Mouse (Mus musculus) left cerebral cortex, postnatal 25 days (tissue): ENCODE measurements at regions not wholly inside any gene's neighbourhood (a gene's known extent, or its start where the extent isn't known, plus 50 kb on each side); places are given as distances from the start of the nearest gene placed in this dataset.
A peak's percentile ranks its signal among the peaks of the same experiment; 100 is the strongest.

Experiments used
- DNase-seq, 2 experiments: peaks; one replicate each; pipeline ENCODE4 v3.0.0; 2022; ENCODE audit warnings: low spot score in 2 of 2, mixed read lengths in 1 of 2
- intact Hi-C: fragments of 180-260 bp; cut with DNase I; formaldehyde crosslinking; loops from one replicate; pipeline ENCODE4 v1.15.1; 2025

DNA sequence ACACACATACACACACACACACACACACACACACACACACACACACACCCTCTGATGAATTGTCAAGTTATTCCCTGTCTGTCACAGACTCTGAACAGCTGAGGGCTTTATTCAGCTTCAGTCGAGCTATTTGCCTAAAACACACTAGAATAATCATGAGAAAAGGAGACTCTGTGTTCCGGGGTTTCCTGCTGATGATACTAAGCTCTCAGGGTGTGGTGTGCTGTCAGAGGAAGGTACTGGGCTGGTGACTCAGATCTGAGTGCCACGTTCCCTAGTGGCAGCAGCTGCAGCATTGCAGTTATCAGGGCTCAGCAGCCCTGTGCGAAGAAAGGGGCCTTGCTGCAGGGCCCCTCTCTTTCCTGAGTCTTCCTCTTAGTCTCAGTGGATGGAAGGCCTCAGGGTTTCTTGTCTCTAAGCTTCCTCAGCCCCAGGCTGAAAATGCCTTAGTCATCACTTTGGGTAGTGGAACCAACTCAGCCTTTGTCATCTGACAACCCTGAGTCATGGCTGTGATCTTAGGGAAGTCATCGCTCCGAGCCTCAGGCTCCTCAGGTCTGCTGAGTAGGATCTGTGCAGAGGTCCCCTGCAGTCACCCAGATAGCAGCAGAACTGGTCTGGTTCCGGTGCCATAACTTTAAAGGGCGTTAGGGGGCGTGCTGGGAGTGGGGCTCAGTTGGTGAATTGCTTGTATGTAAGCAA lies 106.8 kb upstream of the Lrfn2 start:
- DNase-seq = peak in 1 of 2 experiments; percentile 42
- intact Hi-C loops = no loop called here

GRCm38 (mm10) chr17:48838297-48838979 lies 93.7 kb upstream of the Lrfn2 start:
- intact Hi-C loops = no loop called here
- DNase-seq = no peak

DNA sequence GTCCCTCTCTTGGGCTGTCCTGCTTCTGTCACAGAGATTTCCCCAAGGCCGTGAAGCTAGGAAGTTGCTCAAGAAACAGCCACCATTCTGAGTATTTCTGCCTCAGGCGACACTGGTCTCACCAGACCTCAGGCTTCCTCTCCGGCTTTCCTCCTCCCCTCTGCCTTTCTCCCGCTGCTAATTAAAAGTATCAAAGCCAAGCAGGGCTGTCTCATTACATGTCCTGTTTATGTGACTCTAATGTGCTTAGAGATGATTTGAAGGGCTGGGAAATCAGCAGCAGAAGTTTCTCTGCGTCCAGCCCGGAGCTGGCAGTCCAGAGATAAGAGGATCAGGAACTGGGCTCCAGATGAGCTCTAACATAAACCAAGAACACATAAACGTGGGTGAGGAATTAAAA lies 84.3 kb upstream of the Lrfn2 start:
- intact Hi-C loops = no loop called here
- no peak for DNase-seq

DNA sequence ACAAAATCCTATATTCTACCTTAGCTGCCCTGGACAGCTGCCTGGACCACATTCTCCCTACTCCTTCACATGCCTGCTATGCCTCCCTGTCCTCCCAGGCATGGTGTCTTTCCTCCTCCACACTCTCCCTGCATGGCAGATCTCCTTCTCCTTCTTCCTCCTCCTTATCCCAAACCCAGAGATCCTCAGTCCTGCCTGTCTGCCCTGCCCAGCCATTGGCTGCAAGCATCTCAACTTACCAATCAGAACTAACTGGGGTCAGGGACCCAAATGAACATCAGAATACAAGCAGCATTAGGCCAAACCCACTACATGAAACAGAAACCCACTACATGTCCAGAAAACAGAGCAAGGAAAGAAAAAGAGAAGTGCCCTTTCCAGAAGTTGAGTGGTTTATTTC lies 81.3 kb upstream of the Lrfn2 start:
- intact Hi-C loops = no loop called here
- no peak for DNase-seq

GRCm38 (mm10) chr17:48858891-48859290 lies 73.3 kb upstream of the Lrfn2 start:
- no peak for DNase-seq
- intact Hi-C loops = no loop called here

- intact Hi-C loops = no loop called here
- no peak for DNase-seq
Observed at GRCm38 (mm10) chr17:48870443-48870842, 61.7 kb upstream of the Lrfn2 start.

DNA sequence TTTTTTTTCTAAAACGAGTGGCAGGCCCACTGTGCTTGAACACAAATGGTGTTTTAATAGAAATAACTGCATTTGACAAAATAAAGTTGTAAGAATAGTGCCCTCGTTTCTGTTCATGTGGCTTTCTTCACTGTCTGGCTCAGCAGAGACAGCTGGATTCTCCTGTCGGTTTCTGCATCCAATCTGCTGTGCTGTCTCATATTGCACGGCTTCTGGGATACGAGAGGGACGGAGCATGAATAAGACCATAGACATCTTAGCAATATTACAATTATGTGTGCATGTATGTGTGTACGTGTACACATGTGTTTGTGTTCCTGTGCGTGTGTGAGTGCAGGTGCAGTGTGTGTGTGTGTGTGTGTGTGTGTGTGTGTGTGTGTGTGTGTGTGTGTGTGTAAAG lies 54.7 kb upstream of the Lrfn2 start:
- DNase-seq = peak; percentile 15 to 25
- intact Hi-C loops = no loop called here

GRCm38 (mm10) chr17:48880590-48880989 lies 51.6 kb upstream of the Lrfn2 start:
- DNase-seq = no peak
- intact Hi-C loops = no loop called here

DNA sequence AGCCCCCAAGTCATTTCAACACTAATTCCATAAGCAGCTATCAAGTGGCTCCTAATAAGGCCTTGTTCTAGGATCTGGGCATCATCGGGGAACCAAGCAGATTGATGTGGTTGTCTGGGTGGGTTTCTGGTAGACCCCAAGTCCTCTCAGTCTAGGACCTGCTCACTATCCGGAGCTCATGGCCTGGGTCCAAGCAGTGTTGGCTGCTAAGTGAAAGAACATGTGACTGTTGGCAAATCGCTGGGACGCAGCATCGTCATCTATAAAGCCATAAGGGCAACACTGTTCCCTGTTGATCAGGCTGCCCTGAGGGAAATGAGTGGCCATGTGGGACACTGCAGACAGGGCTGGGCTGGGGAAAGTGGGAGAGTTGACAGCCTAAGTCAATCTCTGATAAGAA lies 50.2 kb upstream of the Lrfn2 start:
- intact Hi-C loops = no loop called here
- DNase-seq = no peak
